Mouse (Mus musculus) CH12.LX (cell line): Measurements from ENCODE around the gene Ptprk. TPM values are rescaled to one million over a fixed set of nuclear protein-coding genes. Genes with fewer than 3 reads are reported as not detected.

Experiments used
- DNase-seq: peaks from one replicate; pipeline ENCODE4 v3.0.0-alpha.2; 2013; ENCODE audit errors: extremely low read depth
- H3K27ac ChIP-seq: 2 replicates; pipeline ENCODE4 v1.5.1; 2012; ENCODE audit warnings: low read depth, mild to moderate bottlenecking, control low read depth, moderate library complexity; ENCODE audit not compliant: insufficient read depth
- H3K27me3 ChIP-seq: replicated peaks from 2 replicates; pipeline ENCODE3; 2012; ENCODE audit warnings: inconsistent platforms
- H3K36me3 ChIP-seq, 2 experiments: replicated peaks in 1 of 2; 2 replicates each; pipeline versions ENCODE3 to v1.6.1; 2012; ENCODE audit warnings: inconsistent platforms in 1 of 2, low read length in 1 of 2, mild to moderate bottlenecking in 1 of 2, mixed read lengths in 1 of 2, moderate library complexity in 1 of 2; ENCODE audit not compliant: control insufficient read depth in 1 of 2, insufficient read depth in 1 of 2
- H3K4me1 ChIP-seq, 2 experiments: 2 replicates each; pipeline ENCODE4 v1.6.1; 2012; ENCODE audit warnings: inconsistent platforms in 1 of 2, moderate library complexity in 1 of 2; ENCODE audit not compliant: insufficient read depth in 2 of 2, control insufficient read depth in 1 of 2
- H3K4me2 ChIP-seq: 2 replicates; pipeline ENCODE4 v1.6.1; 2012; ENCODE audit warnings: low read depth, mild to moderate bottlenecking, control low read depth; ENCODE audit not compliant: poor library complexity, insufficient read depth, severe bottlenecking
- H3K4me3 ChIP-seq, 3 experiments: fragments of 150-350 bp in 1 of 3; sonication (generic) in 1 of 3; replicated peaks in 1 of 3; 2 replicates each; pipeline versions ENCODE3 to v1.5.1; 2011 to 2012; ENCODE audit warnings: low read depth in 2 of 3, low read length in 2 of 3, mild to moderate bottlenecking in 2 of 3, moderate library complexity in 2 of 3, control low read depth in 1 of 3, improper control_type of control experiment in 1 of 3, inconsistent platforms in 1 of 3, mixed read lengths in 1 of 3; ENCODE audit not compliant: poor library complexity in 1 of 3
- H3K79me2 ChIP-seq: replicated peaks from 2 replicates; pipeline ENCODE4 v1.6.1; 2012; ENCODE audit warnings: mild to moderate bottlenecking, moderate library complexity; ENCODE audit not compliant: control insufficient read depth, poor library complexity, insufficient read depth, severe bottlenecking; ENCODE audit errors: extremely low read depth
- H3K9ac ChIP-seq: 2 replicates; pipeline ENCODE4 v1.6.1; 2012; ENCODE audit warnings: low read depth, mild to moderate bottlenecking, control low read depth, moderate library complexity; ENCODE audit not compliant: insufficient read depth
- H3K9me3 ChIP-seq: replicated peaks from 2 replicates; pipeline ENCODE3; 2012; ENCODE audit warnings: low read length, inconsistent platforms, mixed read lengths
- IRF4 ChIP-seq: IDR thresholded peaks from 2 replicates; pipeline ENCODE4 v1.6.1; 2014; ENCODE audit warnings: low read depth, mild to moderate bottlenecking, inconsistent platforms, low read length, improper control_type of control experiment
- JUN ChIP-seq: IDR thresholded peaks from 2 replicates; pipeline ENCODE4 v1.6.1; 2011; ENCODE audit warnings: low read depth, mild to moderate bottlenecking, low read length, improper control_type of control experiment, moderate library complexity; ENCODE audit not compliant: insufficient read depth
- MAX ChIP-seq: IDR thresholded peaks from 2 replicates; pipeline ENCODE4 v1.6.1; 2011; ENCODE audit warnings: low read length, improper control_type of control experiment
- PAX5 ChIP-seq: IDR thresholded peaks from 2 replicates; pipeline ENCODE4 v1.6.1; 2012; ENCODE audit warnings: low read length, inconsistent platforms, mixed read lengths
- RAD21 ChIP-seq: IDR thresholded peaks from 2 replicates; pipeline ENCODE4 v1.6.1; 2011; ENCODE audit warnings: low read depth, mild to moderate bottlenecking, low read length, improper control_type of control experiment, moderate library complexity
- RCOR1 ChIP-seq: conservative IDR thresholded peaks from 2 replicates; pipeline ENCODE4 v1.6.1; 2012; ENCODE audit warnings: low read depth, mild to moderate bottlenecking, inconsistent platforms, low read length, improper control_type of control experiment
- ZKSCAN1 ChIP-seq: IDR thresholded peaks from 2 replicates; pipeline ENCODE4 v1.6.1; 2012; ENCODE audit warnings: low read depth, inconsistent platforms, low read length, improper control_type of control experiment, borderline replicate concordance
- ZMIZ1 ChIP-seq: IDR thresholded peaks from 2 replicates; pipeline ENCODE4 v1.6.1; 2012; ENCODE audit warnings: low read depth, mild to moderate bottlenecking, inconsistent platforms, low read length, improper control_type of control experiment
- ZNF384 ChIP-seq: IDR thresholded peaks from 2 replicates; pipeline ENCODE4 v1.6.1; 2012; ENCODE audit warnings: low read depth, low read length, improper control_type of control experiment, inconsistent platforms
- dilution Hi-C: fragments of 300-500 bp; cut with MboI; formaldehyde crosslinking; loops from 2 replicates; pipeline ENCODE4 v1.14.3; 2020; ENCODE audit warnings: low sequenced_read_pairs; ENCODE audit not compliant: extremely low pct_unique_long_range_greater_than_20kb, extremely low pct_ligation_motif_present
- in situ Hi-C: fragments of 300-500 bp; cut with MboI; formaldehyde crosslinking; loops from 3 replicates; pipeline ENCODE4 v1.14.3; 2019; ENCODE audit warnings: low sequenced_read_pairs, low pct_ligation_motif_present, low pct_unique_long_range_greater_than_20kb, mixed read lengths
- polyA plus RNA-seq: library from polyadenylated mRNA; unstranded; fragments of >175 nt; gene quantifications from 2 replicates; pipeline ENCODE4 v1.2.1, GENCODE M21; 2012; ENCODE audit warnings: low read depth; ENCODE audit not compliant: insufficient read length
- total RNA-seq, 2 experiments: library from RNA; depleted of rRNA; stranded (reverse); fragments of 300-350 nt in 1 of 2; fragments of >200 nt in 1 of 2; gene quantifications; 2 replicates each; pipeline ENCODE4 v1.2.3; 2012 to 2014

Gene Ptprk
- total and polyA plus RNA-seq, 3 experiments, result not detected

GRCm38 (mm10) chr10:28225536-28226075 lies 151.0 kb downstream of the Ptprk start:
- in situ Hi-C loops, result no loop called here
- dilution Hi-C loops, result no loop called here
- H3K27ac ChIP-seq, result no peak overlapping the region

GRCm38 (mm10) chr10:28227732-28228131 lies 153.1 kb downstream of the Ptprk start:
- in situ Hi-C loops, result no loop called here

More at GRCm38 (mm10) chr10:28225536-28226075, 151.0 kb downstream of the Ptprk start:
- no peaks in the 10 kb centered on the region for H3K4me1 ChIP-seq
- no peak overlapping the region for H3K4me2 ChIP-seq
- H3K36me3 ChIP-seq, result no peaks in the 10 kb centered on the region
- no peak overlapping the region for H3K4me3 ChIP-seq
- H3K9me3 ChIP-seq, result peaks cover 7% of the 10 kb centered on the region
- no peak for DNase-seq
- H3K79me2 ChIP-seq, result no peaks in the 10 kb centered on the region
- no peak overlapping the region for H3K9ac ChIP-seq
- TF ChIP-seq ZKSCAN1 (no peak), PAX5 (no peak), RAD21 (no peak), IRF4 (no peak), JUN (no peak)
- no peaks in the 10 kb centered on the region for H3K27me3 ChIP-seq

GRCm38 (mm10) chr10:28228208-28228607 lies 153.6 kb downstream of the Ptprk start:
- no peak overlapping the region for H3K4me2 ChIP-seq
- in situ Hi-C loops, result no loop called here
- no peaks in the 10 kb centered on the region for H3K79me2 ChIP-seq
- no peak overlapping the region for H3K27ac ChIP-seq
- dilution Hi-C loops, result no loop called here
- H3K4me3 ChIP-seq, result no peak overlapping the region
- no peak overlapping the region for H3K9ac ChIP-seq
- H3K36me3 ChIP-seq, result no peaks in the 10 kb centered on the region
- peaks cover 8% of the 10 kb centered on the region for H3K9me3 ChIP-seq
- no peak for TF ChIP-seq ZNF384
- no peaks in the 10 kb centered on the region for H3K27me3 ChIP-seq
- no peak for DNase-seq
- H3K4me1 ChIP-seq, result no peaks in the 10 kb centered on the region

More at GRCm38 (mm10) chr10:28227732-28228131, 153.1 kb downstream of the Ptprk start:
- H3K4me3 ChIP-seq, result no peak overlapping the region
- H3K79me2 ChIP-seq, result no peaks in the 10 kb centered on the region
- no peak for TF ChIP-seq ZMIZ1
- no peak for TF ChIP-seq IRF4
- TF ChIP-seq MAX, result no peak
- TF ChIP-seq RCOR1, result no peak
- H3K27me3 ChIP-seq, result no peaks in the 10 kb centered on the region
- no peak for DNase-seq
- no peak overlapping the region for H3K4me2 ChIP-seq
- dilution Hi-C loops, result no loop called here
- H3K9me3 ChIP-seq, result peaks cover 8% of the 10 kb centered on the region
- H3K36me3 ChIP-seq, result no peaks in the 10 kb centered on the region
- no peak overlapping the region for H3K9ac ChIP-seq
- H3K4me1 ChIP-seq, result no peaks in the 10 kb centered on the region
- H3K27ac ChIP-seq, result no peak overlapping the region
